Mouse (Mus musculus) cerebellum, adult (tissue): ENCODE measurements around the gene Mgat3.
A peak's percentile ranks its signal among the peaks of the same experiment; 100 is the strongest.

Experiments used
- ATAC-seq: cut with Nextera tagmentation; 2 replicates; pipeline ENCODE4 v1.9.2; 2017; ENCODE audit warnings: mild to moderate bottlenecking, moderate library complexity, mixed read lengths; ENCODE audit not compliant: insufficient number of reproducible peaks, low FRiP score, low TSS enrichment

The Mgat3 gene

GRCm38 (mm10) chr15:80173001-80173771, at the start of gene Mgat3:
TSS of gene Mgat3 (plus strand) at chr15:80173721.
- ATAC-seq, result peak; percentile 40

GRCm38 (mm10) chr15:80124651-80125050, 48.9 kb upstream of the Mgat3 start:
- no peak for ATAC-seq

GRCm38 (mm10) chr15:80127191-80127590, 46.3 kb upstream of the Mgat3 start:
- ATAC-seq, result no peak

GRCm38 (mm10) chr15:80129982-80130381, 43.5 kb upstream of the Mgat3 start:
- ATAC-seq, result no peak

DNA sequence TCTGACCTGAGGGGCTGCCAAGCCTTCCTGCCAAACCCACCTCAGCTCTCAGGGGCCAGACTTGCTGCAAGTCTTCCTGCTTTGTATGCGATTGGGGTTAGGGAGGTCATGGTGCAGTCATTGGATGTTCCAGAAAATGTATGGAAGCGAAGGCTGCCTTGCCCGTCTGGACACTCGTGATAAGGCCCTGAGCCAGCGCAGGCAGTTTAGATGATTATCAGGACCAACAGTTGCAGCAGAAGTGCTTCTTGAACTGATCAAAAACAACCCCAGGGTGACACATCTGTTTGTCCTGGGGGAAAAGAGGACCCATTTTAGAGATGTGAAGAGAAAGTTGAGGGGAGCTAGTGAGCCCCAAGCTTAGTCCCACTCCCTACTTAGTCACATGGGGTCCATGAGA, 42.8 kb upstream of the Mgat3 start:
- ATAC-seq, result no peak

- ATAC-seq, result peak; percentile 62; the same call in 1 of the 2 replicates
These were observed 42.1 kb upstream of the Mgat3 start for GRCm38 (mm10) chr15:80131421-80131820.

GRCm38 (mm10) chr15:80132452-80132851, 41.1 kb upstream of the Mgat3 start:
- no peak for ATAC-seq

DNA sequence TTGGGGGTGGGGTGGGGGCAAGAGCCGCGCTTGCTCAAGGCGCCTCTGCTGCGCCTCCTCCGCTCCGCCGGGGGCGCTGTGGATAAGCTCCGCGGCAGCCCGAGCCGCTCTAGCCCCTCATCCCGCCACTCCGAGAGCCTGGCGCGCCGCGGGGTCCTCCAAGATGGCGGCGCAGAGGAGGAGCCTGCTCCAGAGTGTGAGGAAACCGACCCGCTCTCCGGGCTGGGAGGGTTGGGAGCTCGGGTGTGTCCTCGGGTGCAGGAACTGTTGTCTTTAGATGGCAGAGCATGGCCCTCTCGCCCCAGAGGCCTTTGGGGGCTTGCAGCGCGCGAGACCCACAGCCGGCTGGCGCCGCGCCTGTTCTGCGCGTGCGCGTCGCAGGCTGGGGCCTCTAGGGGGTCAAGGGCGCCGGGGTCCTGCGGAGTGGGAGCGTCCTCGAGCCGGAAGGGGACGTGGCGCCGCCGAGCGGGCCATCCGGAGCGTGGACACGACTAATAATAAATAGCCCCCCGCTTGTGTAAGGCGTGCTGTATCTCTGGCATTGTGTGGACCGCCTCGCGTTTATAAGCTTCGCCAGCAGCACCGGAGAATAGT, 40.4 kb upstream of the Mgat3 start, which contains the start of gene Tab1:
Gene Tab1, plus strand, starts transcription at position 135 of the 594 bp plus-strand sequence.
- ATAC-seq, result peak; percentile 71; the same call in 1 of the 2 replicates

GRCm38 (mm10) chr15:80133682-80134449, 39.7 kb upstream of the Mgat3 start:
- ATAC-seq, result no peak

DNA sequence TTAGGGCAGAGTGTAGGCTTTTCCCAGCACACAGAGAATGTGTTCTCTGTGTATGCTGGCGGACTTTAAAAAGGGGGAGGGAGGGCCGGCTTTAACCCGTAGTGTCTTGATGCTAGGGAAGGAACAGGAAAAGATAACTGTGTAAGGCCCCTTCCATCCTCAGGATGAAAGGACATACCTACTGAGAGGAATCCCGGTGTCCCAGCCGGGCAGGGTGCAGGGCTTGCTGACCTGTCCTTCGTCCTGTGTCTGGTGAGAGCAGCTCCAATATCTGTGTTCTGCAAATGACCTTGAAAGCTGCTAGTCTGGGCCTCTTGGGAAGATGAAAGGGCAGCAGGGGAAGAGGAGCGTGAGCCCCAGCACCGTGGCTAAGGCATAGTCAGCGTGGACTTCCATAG, 39.1 kb upstream of the Mgat3 start:
- ATAC-seq, result no peak

DNA sequence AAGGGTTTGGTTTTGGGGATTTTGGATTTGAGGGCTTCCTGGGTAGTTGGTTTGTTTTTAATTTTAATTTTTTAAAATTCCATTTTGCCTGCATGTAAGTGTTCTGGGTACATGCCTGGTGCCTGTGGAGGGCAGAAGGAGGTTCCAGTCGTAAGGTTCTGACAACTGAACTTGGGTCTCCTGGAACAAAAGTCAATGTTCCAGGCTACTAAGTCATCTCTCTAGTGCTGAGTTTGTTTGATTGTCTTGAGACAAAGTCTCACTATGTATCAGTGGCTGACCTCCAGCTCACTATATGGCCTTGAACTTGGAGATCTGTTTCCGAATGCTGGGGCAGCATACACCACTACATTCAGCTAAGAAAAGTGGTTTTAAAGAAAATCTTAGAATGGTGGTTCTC, 38.0 kb upstream of the Mgat3 start:
- no peak for ATAC-seq

DNA sequence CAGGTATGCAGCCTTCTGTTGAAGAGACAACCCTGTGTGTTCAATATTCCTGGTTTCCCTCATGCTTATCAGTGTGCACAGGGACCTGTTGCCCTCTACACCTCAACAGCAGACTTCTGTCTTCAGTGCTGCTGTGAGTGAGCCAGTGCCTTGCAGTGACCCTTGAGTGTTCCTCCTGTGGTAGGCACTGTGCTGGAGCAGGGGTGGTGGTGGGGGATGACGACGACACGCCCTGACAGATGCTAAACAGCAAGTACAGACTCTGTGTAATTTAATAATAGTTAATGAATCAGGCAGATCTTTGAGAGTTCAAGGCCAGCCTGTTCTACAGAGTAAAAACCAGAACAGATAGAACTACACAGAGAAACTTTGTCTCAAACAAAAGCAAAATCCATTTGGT, 36.9 kb upstream of the Mgat3 start:
- no peak for ATAC-seq

DNA sequence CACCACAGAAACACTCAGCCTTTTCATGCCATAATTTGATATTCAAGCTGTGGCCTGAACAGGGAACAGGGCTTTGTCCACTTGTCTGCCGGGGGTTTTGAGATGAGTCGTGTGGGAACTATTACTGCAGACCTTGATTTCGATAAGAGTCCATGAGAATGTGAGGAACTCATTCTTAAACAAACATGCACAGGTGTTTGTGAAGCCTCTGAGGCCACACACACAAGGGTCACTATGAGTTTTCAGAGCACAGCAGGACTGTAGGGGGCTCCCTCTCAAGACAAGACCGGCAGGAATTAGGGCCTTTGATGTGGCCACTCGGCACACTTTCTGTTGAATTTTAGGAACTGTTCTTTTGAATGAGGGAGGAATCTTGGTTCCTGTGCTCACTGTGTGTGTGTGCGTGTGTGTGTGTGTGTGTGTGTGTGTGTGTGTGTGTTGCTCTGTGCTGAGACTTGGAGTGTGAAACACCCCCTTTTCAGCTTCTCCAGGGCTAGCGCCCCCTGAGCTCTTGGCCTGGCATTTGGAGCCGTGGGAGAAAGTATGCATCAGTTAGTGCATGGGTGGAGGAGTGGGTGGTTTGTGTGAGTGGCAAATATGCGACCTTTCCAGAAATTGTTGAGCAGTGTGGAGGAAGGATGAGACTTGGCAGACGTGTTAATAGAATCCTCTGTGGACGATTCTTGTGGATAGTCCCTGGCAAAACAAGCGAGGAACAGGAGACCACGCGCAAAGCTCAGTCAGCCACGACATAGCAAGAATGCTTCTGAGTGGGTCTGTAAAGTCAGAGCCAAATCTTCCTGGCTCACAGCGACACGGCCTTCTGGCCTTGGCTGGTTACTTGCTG, 35.4 kb upstream of the Mgat3 start:
- no peak for ATAC-seq

GRCm38 (mm10) chr15:80140302-80140701, 33.2 kb upstream of the Mgat3 start:
- ATAC-seq, result no peak

- no peak for ATAC-seq
These were observed 32.6 kb upstream of the Mgat3 start for GRCm38 (mm10) chr15:80140878-80141277.

DNA sequence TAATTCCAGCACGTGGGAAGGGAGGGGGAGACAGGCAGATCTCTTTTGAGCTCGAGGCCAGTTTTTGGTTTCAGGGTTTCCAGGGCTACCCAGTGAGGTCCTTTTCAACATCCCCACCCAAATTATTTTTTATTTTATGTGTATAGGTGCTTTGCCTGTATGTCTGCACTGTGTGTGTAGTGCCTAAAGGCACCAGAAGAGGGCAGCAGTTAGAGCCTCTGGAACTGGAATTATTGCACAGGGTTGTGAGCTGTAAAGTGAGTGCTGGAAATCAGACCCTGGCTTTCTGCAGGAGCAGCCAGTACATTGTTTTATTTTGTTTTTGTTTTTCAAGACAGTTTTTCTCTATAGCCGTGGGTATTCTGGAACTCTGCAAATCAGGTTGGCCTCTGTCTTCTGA, 31.4 kb upstream of the Mgat3 start:
- no peak for ATAC-seq

DNA sequence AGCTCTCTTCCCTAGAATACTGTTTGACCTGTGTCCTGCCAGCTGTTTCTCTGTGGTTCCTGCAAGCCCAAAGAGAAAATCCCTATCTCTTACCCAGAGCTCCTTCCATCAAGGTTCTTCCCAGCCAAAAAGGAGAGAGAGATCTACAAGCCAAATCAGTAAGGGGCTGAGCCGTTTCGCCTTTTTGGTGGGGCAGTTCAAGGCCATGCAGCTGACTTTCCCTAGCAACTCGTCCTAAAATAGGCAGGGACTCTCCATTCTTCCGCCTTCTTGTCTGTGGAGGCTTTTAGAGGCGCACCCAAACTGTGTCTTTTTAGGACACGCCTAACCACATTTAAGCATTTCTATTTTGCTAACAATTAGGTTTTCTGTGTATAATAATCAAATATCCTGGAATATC, 29.8 kb upstream of the Mgat3 start:
- no peak for ATAC-seq

DNA sequence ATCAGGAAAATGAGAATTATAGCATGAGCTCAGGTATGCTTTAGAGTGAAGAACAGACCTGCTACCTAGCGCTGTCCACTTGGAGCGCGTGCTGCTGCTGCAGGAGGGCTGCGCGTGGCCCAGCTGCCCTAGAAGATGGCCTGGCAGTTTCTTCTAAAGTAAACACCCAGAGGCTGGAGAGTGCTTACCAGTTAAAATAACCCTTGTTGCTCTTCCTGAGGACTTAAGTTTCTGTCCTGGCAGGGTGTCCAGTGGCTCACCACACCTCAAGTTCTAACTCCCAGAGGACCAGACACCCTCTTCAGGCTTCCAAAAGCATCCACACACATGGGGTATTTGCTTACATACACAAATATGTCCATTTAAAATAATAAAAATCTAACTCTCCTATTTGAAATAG, 28.1 kb upstream of the Mgat3 start:
- no peak for ATAC-seq

DNA sequence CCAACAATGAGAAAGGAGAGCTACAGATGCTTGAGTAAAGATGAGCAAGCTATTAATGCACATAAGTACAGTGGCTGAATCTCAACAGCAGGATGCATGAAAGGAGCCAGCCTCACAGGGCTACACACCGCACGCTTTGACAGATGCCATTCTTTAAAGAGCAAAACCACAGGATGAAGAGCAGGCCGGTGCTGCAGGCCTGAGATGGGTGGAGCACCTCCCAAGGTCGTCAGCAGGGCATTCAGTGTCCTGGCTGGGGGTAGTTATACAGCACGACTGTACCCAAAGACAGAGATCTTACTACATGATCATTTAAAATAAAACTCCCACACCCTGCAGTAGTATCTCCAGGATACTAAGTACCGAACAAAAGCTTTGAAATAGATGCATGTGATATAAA, 27.4 kb upstream of the Mgat3 start:
- no peak for ATAC-seq

DNA sequence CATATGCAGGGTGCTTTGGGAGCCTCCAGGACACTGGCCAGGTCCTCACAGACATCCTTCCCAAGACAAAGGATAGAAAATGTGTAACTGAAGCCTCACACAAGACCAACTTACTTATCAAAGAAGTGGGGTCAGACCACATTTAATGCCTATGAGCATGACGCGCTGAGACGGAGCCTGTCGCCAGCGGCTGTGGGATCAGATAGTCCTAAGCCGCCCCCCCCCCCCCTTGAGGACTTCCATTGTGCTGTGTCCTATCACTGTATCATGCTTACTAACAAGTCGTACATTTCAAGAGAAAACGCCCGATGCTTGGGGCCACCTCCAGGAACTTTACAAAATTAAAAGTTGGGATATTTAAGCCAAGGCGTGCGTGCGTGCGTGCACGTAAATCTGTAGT, 26.4 kb upstream of the Mgat3 start:
- ATAC-seq, result no peak
